Mouse (Mus musculus) midbrain, postnatal 0 days (tissue): ENCODE measurements around the gene Brsk1. TPM values are rescaled to one million over a fixed set of nuclear protein-coding genes. Genes with fewer than 3 reads are reported as not detected.

Experiments
- ATAC-seq: fragments of 200-750 bp; cut with Nextera tagmentation; 2 replicates; pipeline ENCODE4 v1.8.0; 2017; ENCODE audit warnings: moderate number of reproducible peaks, mild to moderate bottlenecking, moderate TSS enrichment, moderate library complexity; ENCODE audit not compliant: low FRiP score
- DNase-seq: peaks from one replicate; pipeline ENCODE4 v3.0.0-alpha.2; 2015; ENCODE audit warnings: low spot score
- H3K27ac ChIP-seq: fragments of 300-500 bp; sonication (generic); 2 replicates; pipeline ENCODE4 v1.5.1; 2014; ENCODE audit warnings: low read depth, mild to moderate bottlenecking, low read length, mixed read lengths
- H3K27me3 ChIP-seq: fragments of 300-500 bp; sonication (generic); 2 replicates; pipeline ENCODE4 v1.6.1; 2014; ENCODE audit warnings: low read length, control low read depth, mixed read lengths; ENCODE audit not compliant: insufficient read depth
- H3K36me3 ChIP-seq: fragments of 300-500 bp; sonication (generic); 2 replicates; pipeline ENCODE4 v1.6.1; 2014; ENCODE audit warnings: low read length, control low read depth, mixed read lengths; ENCODE audit not compliant: insufficient read depth
- H3K4me1 ChIP-seq: fragments of 300-500 bp; sonication (generic); 2 replicates; pipeline ENCODE4 v1.6.1; 2014; ENCODE audit warnings: mild to moderate bottlenecking, control low read depth, antibody characterized with exemption, low read length, mixed read lengths; ENCODE audit not compliant: insufficient read depth
- H3K4me2 ChIP-seq: fragments of 300-500 bp; sonication (generic); 2 replicates; pipeline ENCODE4 v1.6.1; 2014; ENCODE audit warnings: low read depth, mild to moderate bottlenecking, low read length, mixed read lengths; ENCODE audit not compliant: poor library complexity, severe bottlenecking
- H3K4me3 ChIP-seq: fragments of 300-500 bp; sonication (generic); 2 replicates; pipeline ENCODE4 v1.5.1; 2014; ENCODE audit warnings: low read depth, mild to moderate bottlenecking, low read length, moderate library complexity
- H3K9ac ChIP-seq: fragments of 300-500 bp; sonication (generic); replicated peaks from 2 replicates; pipeline ENCODE4 v1.6.1; 2014; ENCODE audit warnings: mild to moderate bottlenecking, low read length, moderate library complexity, mixed read lengths; ENCODE audit not compliant: poor library complexity, severe bottlenecking
- H3K9me3 ChIP-seq: fragments of 300-500 bp; sonication (generic); 2 replicates; pipeline ENCODE4 v1.6.1; 2016; ENCODE audit warnings: low read length, control low read depth
- CTCF ChIP-seq: IDR thresholded peaks from 2 replicates; pipeline ENCODE4 v1.5.1; 2016; ENCODE audit warnings: antibody characterized with exemption, mild to moderate bottlenecking
- WGBS: fragments of 180-500 bp; shearing (Covaris S2); extraction: QIAGEN DNeasy Blood & Tissue Kit; methylation state at CpG from one replicate; pipeline ENCODE4 v1.1.7; 2014; 5-methylcytosine and 5-hydroxymethylcytosine counted together
- polyA plus RNA-seq: library from polyadenylated mRNA; unstranded; fragments of >200 nt; fragmentation: Nextera tagmentation; extraction: Ambion mirVana; gene quantifications from 2 replicates; pipeline ENCODE4 v1.2.1, GENCODE M21; 2015
- total RNA-seq: library from RNA; depleted of rRNA; stranded (reverse); fragments of >200 nt; gene quantifications from 2 replicates; pipeline ENCODE4 v1.2.3, GENCODE M21; 2014

The Brsk1 gene
- total and polyA plus RNA-seq, 2 experiments from 2014 or later: 7.2 to 226 TPM

GRCm38 (mm10) chr7:4647992-4648391 is 42.4 kb upstream of the Brsk1 start:
- H3K4me1 ChIP-seq: no peaks in the 10 kb centered on the region
- H3K36me3 ChIP-seq: peaks cover 32% of the 10 kb centered on the region
- H3K9ac ChIP-seq: no peak overlapping the region
- H3K27me3 ChIP-seq: no peaks in the 10 kb centered on the region
- no peak for DNase-seq
- no peaks in the 10 kb centered on the region for H3K9me3 ChIP-seq
- no peak for TF ChIP-seq CTCF
- no peak for ATAC-seq
- WGBS: 89% methylated on average over 2 of the region's 2 CpGs
- no peak overlapping the region for H3K4me3 ChIP-seq
- no peak overlapping the region for H3K27ac ChIP-seq
- no peak overlapping the region for H3K4me2 ChIP-seq

- WGBS: 79% methylated on average over 8 of the region's 8 CpGs
- Histone ChIP-seq H3K27ac (no peak overlapping the region), H3K27me3 (no peaks in the 10 kb centered on the region), H3K36me3 (peaks cover 11% of the 10 kb centered on the region; the same call in 1 of the 2 replicates), H3K4me3 (no peak overlapping the region), H3K4me2 (no peak overlapping the region), H3K4me1 (peaks cover 3% of the 10 kb centered on the region; the same call in 1 of the 2 replicates), H3K9ac (no peak overlapping the region), H3K9me3 (no peaks in the 10 kb centered on the region)
- TF ChIP-seq CTCF: no peak
- DNase-seq (no peak), ATAC-seq (no peak)
Measured at GRCm38 (mm10) chr7:4651581-4651980, 38.8 kb upstream of the Brsk1 start.

- H3K9ac ChIP-seq: no peak overlapping the region
- H3K9me3 ChIP-seq: no peaks in the 10 kb centered on the region
- H3K4me3 ChIP-seq: no peak overlapping the region
- 95% methylated on average over 5 of the region's 5 CpGs for WGBS
- peaks cover 13% of the 10 kb centered on the region for H3K4me1 ChIP-seq
- H3K36me3 ChIP-seq: peaks cover 11% of the 10 kb centered on the region; the same call in 1 of the 2 replicates
- no peak for TF ChIP-seq CTCF
- H3K4me2 ChIP-seq: no peak overlapping the region
- H3K27ac ChIP-seq: no peak overlapping the region
- no peaks in the 10 kb centered on the region for H3K27me3 ChIP-seq
- ATAC-seq (no peak), DNase-seq (no peak)
Measured at GRCm38 (mm10) chr7:4652726-4653125, 37.7 kb upstream of the Brsk1 start.

- no peak for TF ChIP-seq CTCF
- Histone ChIP-seq H3K27ac (no peak overlapping the region), H3K4me3 (no peak overlapping the region), H3K36me3 (peaks cover 11% of the 10 kb centered on the region; the same call in 1 of the 2 replicates), H3K9me3 (no peaks in the 10 kb centered on the region), H3K4me1 (peaks cover 15% of the 10 kb centered on the region), H3K9ac (no peak overlapping the region), H3K27me3 (no peaks in the 10 kb centered on the region), H3K4me2 (no peak overlapping the region)
- 85% methylated on average over 5 of the region's 5 CpGs for WGBS
- ATAC-seq (no peak), DNase-seq (no peak)
Measured at GRCm38 (mm10) chr7:4653351-4653750, 37.1 kb upstream of the Brsk1 start.

GRCm38 (mm10) chr7:4653780-4654179 is 36.6 kb upstream of the Brsk1 start:
- 78% methylated on average over 7 of the region's 7 CpGs for WGBS
- DNase-seq: no peak
- ATAC-seq: no peak
- H3K9me3 ChIP-seq: no peaks in the 10 kb centered on the region
- H3K27me3 ChIP-seq: no peaks in the 10 kb centered on the region
- H3K4me1 ChIP-seq: peaks cover 15% of the 10 kb centered on the region
- H3K9ac ChIP-seq: no peak overlapping the region
- H3K4me3 ChIP-seq: no peak overlapping the region
- H3K4me2 ChIP-seq: no peak overlapping the region
- H3K36me3 ChIP-seq: peaks cover 11% of the 10 kb centered on the region; the same call in 1 of the 2 replicates
- no peak for TF ChIP-seq CTCF
- H3K27ac ChIP-seq: no peak overlapping the region

- no peak overlapping the region for H3K4me3 ChIP-seq
- no peaks in the 10 kb centered on the region for H3K9me3 ChIP-seq
- peaks cover 15% of the 10 kb centered on the region for H3K4me1 ChIP-seq
- H3K36me3 ChIP-seq: peaks cover 11% of the 10 kb centered on the region; the same call in 1 of the 2 replicates
- H3K27me3 ChIP-seq: no peaks in the 10 kb centered on the region
- DNase-seq (no peak), ATAC-seq (no peak)
- TF ChIP-seq CTCF: no peak
- no peak overlapping the region for H3K27ac ChIP-seq
- 0 out of 2 replicates have a peak overlapping the region, but pooled peaks have one; percentile 9 for H3K9ac ChIP-seq
- WGBS: 94% methylated on average over 2 of the region's 2 CpGs
- H3K4me2 ChIP-seq: no peak overlapping the region; the same call in 1 of the 2 replicates
Measured at GRCm38 (mm10) chr7:4654221-4654620, 36.2 kb upstream of the Brsk1 start.
